Mouse (Mus musculus) limb, embryonic 11.5 days (tissue): ENCODE data around the gene Irf7. TPM values are rescaled to one million over a fixed set of nuclear protein-coding genes. Genes with fewer than 3 reads are reported as not detected.

ENCODE experiments used
- ATAC-seq: fragments of 200-750 bp; cut with Nextera tagmentation; 2 replicates; pipeline ENCODE4 v1.8.0; 2017; ENCODE audit warnings: low read depth; ENCODE audit not compliant: insufficient number of reproducible peaks, low FRiP score, low TSS enrichment
- DNase-seq: peaks from one replicate; pipeline ENCODE4 v3.0.0-alpha.2; 2015; ENCODE audit warnings: low spot score
- H3K27ac ChIP-seq: fragments of 300-500 bp; sonication (generic); replicated peaks from 2 replicates; pipeline ENCODE4 v1.5.1; 2014; ENCODE audit warnings: low read depth, mild to moderate bottlenecking, low read length
- H3K27me3 ChIP-seq: fragments of 300-500 bp; sonication (generic); 2 replicates; pipeline ENCODE4 v1.6.1; 2014; ENCODE audit warnings: mild to moderate bottlenecking, low read length, mixed read lengths; ENCODE audit not compliant: control insufficient read depth, insufficient read depth
- H3K36me3 ChIP-seq: fragments of 300-500 bp; sonication (generic); 2 replicates; pipeline ENCODE4 v1.6.1; 2014; ENCODE audit warnings: mild to moderate bottlenecking, low read length, moderate library complexity, mixed read lengths; ENCODE audit not compliant: control insufficient read depth, insufficient read depth
- H3K4me1 ChIP-seq: fragments of 300-500 bp; sonication (generic); 2 replicates; pipeline ENCODE4 v1.6.1; 2014; ENCODE audit warnings: low read length, mixed read lengths; ENCODE audit not compliant: control insufficient read depth, insufficient read depth
- H3K4me2 ChIP-seq: fragments of 300-500 bp; sonication (generic); 2 replicates; pipeline ENCODE4 v1.6.1; 2014; ENCODE audit warnings: low read depth, mild to moderate bottlenecking, moderate library complexity; ENCODE audit not compliant: severe bottlenecking
- H3K4me3 ChIP-seq: fragments of 300-500 bp; sonication (generic); 2 replicates; pipeline ENCODE4 v1.5.1; 2014; ENCODE audit warnings: low read depth, low read length
- H3K9ac ChIP-seq: fragments of 300-500 bp; sonication (generic); 2 replicates; pipeline ENCODE4 v1.6.1; 2014; ENCODE audit warnings: mild to moderate bottlenecking, low read length
- H3K9me3 ChIP-seq: fragments of 300-500 bp; sonication (generic); 2 replicates; pipeline ENCODE4 v1.6.1; 2016; ENCODE audit warnings: low read length; ENCODE audit not compliant: control insufficient read depth
- WGBS: fragments of 180-500 bp; shearing (Covaris S2); extraction: QIAGEN DNeasy Blood & Tissue Kit; methylation state at CpG from one replicate; pipeline ENCODE4 v1.1.7; 2014; 5-methylcytosine and 5-hydroxymethylcytosine counted together
- microRNA counts: library from miRNA; unstranded; fragments of <30 nt; microRNA quantifications from one replicate; lab custom pipeline; 2016
- microRNA-seq: library from miRNA; unstranded; fragments of <30 nt; microRNA quantifications from one replicate; pipeline ENCODE4, GENCODE M21; 2016
- polyA plus RNA-seq: library from polyadenylated mRNA; unstranded; fragments of >200 nt; fragmentation: Nextera tagmentation; extraction: Ambion mirVana; gene quantifications from 2 replicates; pipeline ENCODE4 v1.2.1, GENCODE M21; 2014

Irf7 gene
- polyA plus RNA-seq, 1 experiment from 2014 or later = 0.59 TPM

- peak overlapping the region; percentile 83 for H3K4me2 ChIP-seq
- peaks cover 10% of the 10 kb centered on the region for H3K4me1 ChIP-seq
- DNase-seq = no peak
- peak; percentile 70 for ATAC-seq
- H3K36me3 ChIP-seq = no peaks in the 10 kb centered on the region; the same call in 1 of the 2 replicates
- peak overlapping the region; percentile 61 for H3K9ac ChIP-seq
- no peaks in the 10 kb centered on the region for H3K9me3 ChIP-seq
- peak overlapping the region; percentile 77 for H3K4me3 ChIP-seq
- WGBS = under 1% methylated on average over 40 of the region's 42 CpGs
- peak overlapping the region; percentile 32; the same call in 1 of the 2 replicates for H3K27ac ChIP-seq
- no peaks in the 10 kb centered on the region for H3K27me3 ChIP-seq
Measured at GRCm38 (mm10) chr7:141215880-141216733, 50.2 kb downstream of the Irf7 start.

- WGBS = under 1% methylated on average over 41 of the region's 41 CpGs
- H3K9ac ChIP-seq = peak within 1 kb of the TSS; percentile 69
- DNase-seq = peak; percentile 97
- no peaks in the 10 kb centered on the region for H3K27me3 ChIP-seq
- H3K36me3 ChIP-seq = no peaks in the 10 kb centered on the region; the same call in 1 of the 2 replicates
- peaks cover 4% of the 10 kb centered on the region; the same call in 1 of the 2 replicates for H3K4me1 ChIP-seq
- ATAC-seq = peak; percentile 92
- peak within 1 kb of the TSS; percentile 77 for H3K4me3 ChIP-seq
- H3K27ac ChIP-seq = peak within 1 kb of the TSS; percentile 66
- no peaks in the 10 kb centered on the region for H3K9me3 ChIP-seq
- H3K4me2 ChIP-seq = peak within 1 kb of the TSS; percentile 83
Measured at GRCm38 (mm10) chr7:141215101-141215879, 51.0 kb downstream of the Irf7 start, which contains the start of gene Rassf7. Rassf7 (plus strand) TSS chr7:141215860.

DNA sequence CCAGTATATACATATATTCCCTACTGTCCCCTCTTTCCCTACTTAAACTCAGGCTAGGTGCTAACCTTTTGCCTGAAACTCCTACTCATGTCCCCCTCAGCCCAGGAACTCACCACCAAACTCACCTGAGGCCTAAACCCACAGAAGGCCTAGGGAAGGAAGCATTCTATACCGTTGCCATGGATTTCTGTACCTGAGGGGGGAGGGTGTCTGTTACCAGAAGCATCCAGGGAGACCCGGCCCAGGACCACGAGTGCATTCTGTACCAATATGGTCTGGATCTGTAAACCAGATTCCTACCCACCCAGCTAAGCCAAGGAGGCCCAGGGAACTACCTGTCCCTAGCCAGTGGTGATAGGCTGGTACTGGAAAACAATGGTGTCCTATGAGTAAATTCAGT is 52.0 kb downstream of the Irf7 start:
- no peaks in the 10 kb centered on the region for H3K27me3 ChIP-seq
- ATAC-seq (no peak), DNase-seq (no peak)
- H3K9me3 ChIP-seq = no peaks in the 10 kb centered on the region
- no peak overlapping the region; the same call in 1 of the 2 replicates for H3K4me3 ChIP-seq
- H3K27ac ChIP-seq = no peak overlapping the region; the same call in 1 of the 2 replicates
- H3K4me1 ChIP-seq = peaks cover 4% of the 10 kb centered on the region; the same call in 1 of the 2 replicates
- no peaks in the 10 kb centered on the region; the same call in 1 of the 2 replicates for H3K36me3 ChIP-seq
- peak overlapping the region; percentile 83; the same call in 1 of the 2 replicates for H3K4me2 ChIP-seq
- no peak overlapping the region for H3K9ac ChIP-seq
- 72% methylated on average over 3 of the region's 3 CpGs for WGBS

GRCm38 (mm10) chr7:141213605-141214235 is 52.6 kb downstream of the Irf7 start, which contains the start of gene Lmntd2:
Lmntd2 (minus strand) TSS chr7:141214080.
- DNase-seq (no peak), ATAC-seq (no peak)
- Histone ChIP-seq H3K4me3 (peak within 1 kb of the TSS; percentile 77), H3K36me3 (no peaks in the 10 kb centered on the region; the same call in 1 of the 2 replicates), H3K4me2 (peak within 1 kb of the TSS; percentile 83), H3K9ac (peak within 1 kb of the TSS; percentile 69), H3K9me3 (no peaks in the 10 kb centered on the region), H3K27ac (peak within 1 kb of the TSS; percentile 66), H3K4me1 (peaks cover 4% of the 10 kb centered on the region; the same call in 1 of the 2 replicates), H3K27me3 (no peaks in the 10 kb centered on the region)
- WGBS = 91% methylated on average over 11 of the region's 11 CpGs

DNA sequence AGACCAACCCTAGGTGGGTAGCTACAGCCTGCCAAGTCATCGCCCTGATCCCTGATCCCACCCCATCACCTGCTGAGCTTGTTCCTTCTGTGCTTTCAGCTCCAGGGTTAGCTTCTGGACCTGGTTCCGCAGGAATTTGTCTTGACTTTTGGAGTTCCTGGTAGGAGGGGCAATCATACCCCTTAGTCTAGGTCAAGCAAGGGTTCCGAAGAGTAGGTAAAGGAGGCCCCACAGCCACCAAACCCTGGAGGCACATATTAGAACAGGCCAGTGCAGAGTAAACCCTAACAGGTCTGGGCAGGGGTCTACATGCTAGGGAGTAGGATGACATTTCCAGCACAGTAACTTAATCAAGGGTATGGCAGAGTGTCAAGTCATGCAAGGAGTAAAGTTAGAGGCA is 53.1 kb downstream of the Irf7 start:
- H3K27ac ChIP-seq = no peak overlapping the region
- peaks cover 4% of the 10 kb centered on the region; the same call in 1 of the 2 replicates for H3K4me1 ChIP-seq

More for the DNA sequence above, 53.1 kb downstream of the Irf7 start:
- no peak overlapping the region for H3K4me2 ChIP-seq
- no peaks in the 10 kb centered on the region for H3K27me3 ChIP-seq
- DNase-seq = no peak
- H3K4me3 ChIP-seq = no peak overlapping the region
- no peak overlapping the region for H3K9ac ChIP-seq
- 84% methylated on average over 3 of the region's 3 CpGs for WGBS
- no peaks in the 10 kb centered on the region for H3K9me3 ChIP-seq
- ATAC-seq = no peak
- no peaks in the 10 kb centered on the region; the same call in 1 of the 2 replicates for H3K36me3 ChIP-seq

MicroRNA genes within 50 kb of the gene (microRNA counts, 519-probe panel; counts per million panel counts)
- 3,695 counts per million, percentile 51 among the panel's probes with 10 or more counts for microRNA mmu-miR-210 (lab: Ali Mortazavi, UCI)

Small RNA genes lying within 50 kb of the gene (microRNA-seq; reads per million reads assigned to microRNA genes)
- 385 reads per million, percentile 65 among the genes with 10 or more reads in this experiment for gene Mir210

Other genes with a start within 250 kb of the Irf7 start
- not detected in 2 replicates for gene Ifitm6, start 248.6 kb downstream of the Irf7 start, polyA plus RNA-seq
- not detected in 2 replicates for gene Gm17387, start 237.3 kb downstream of the Irf7 start, polyA plus RNA-seq
- gene B4galnt4, start 205.4 kb downstream of the Irf7 start, polyA plus RNA-seq = 19.1 and 20.0 TPM in 2 replicates
- 3.3 and 3.9 TPM in 2 replicates for gene Pkp3, start 188.3 kb downstream of the Irf7 start, polyA plus RNA-seq
- gene Sigirr, start 165.9 kb downstream of the Irf7 start, polyA plus RNA-seq = 1.9 and 2.8 TPM in 2 replicates
- 0.76 and 0.85 TPM in 2 replicates for gene Ano9, start 148.7 kb downstream of the Irf7 start, polyA plus RNA-seq
- 70.0 and 70.6 TPM in 2 replicates for gene Ptdss2, start 144.1 kb downstream of the Irf7 start, polyA plus RNA-seq
- 82.9 and 88.3 TPM in 2 replicates for gene Rnh1, start 93.6 kb downstream of the Irf7 start, polyA plus RNA-seq
- gene Hras, start 72.5 kb downstream of the Irf7 start, polyA plus RNA-seq = 98.7 and 99.1 TPM in 2 replicates
- 11.7 and 12.5 TPM in 2 replicates for gene Lrrc56, start 72.3 kb downstream of the Irf7 start, polyA plus RNA-seq
- gene Lmntd2, start 52.4 kb downstream of the Irf7 start, polyA plus RNA-seq = 3.8 and 5.1 TPM in 2 replicates
- gene Rassf7, start 50.6 kb downstream of the Irf7 start, polyA plus RNA-seq = 32.5 and 38.8 TPM in 2 replicates
- gene Phrf1, start 37.7 kb downstream of the Irf7 start, polyA plus RNA-seq = 83.4 and 93.5 TPM in 2 replicates
- gene Cdhr5, start 10.3 kb upstream of the Irf7 start, polyA plus RNA-seq = 0.20 TPM in 1 of 2 replicates, not detected in the other
- gene Sct, start 12.7 kb upstream of the Irf7 start, polyA plus RNA-seq = 10.2 TPM in 2 replicates
- 0.45 and 0.47 TPM in 2 replicates for gene Drd4, start 25.5 kb upstream of the Irf7 start, polyA plus RNA-seq
- gene Deaf1, start 61.2 kb upstream of the Irf7 start, polyA plus RNA-seq = 59.3 and 64.6 TPM in 2 replicates
- 29.5 and 30.2 TPM in 2 replicates for gene Tmem80, start 61.3 kb upstream of the Irf7 start, polyA plus RNA-seq
- gene Eps8l2, start 72.4 kb upstream of the Irf7 start, polyA plus RNA-seq = 2.6 and 2.8 TPM in 2 replicates
- 306 and 317 TPM in 2 replicates for gene Taldo1, start 125.7 kb upstream of the Irf7 start, polyA plus RNA-seq
- 52.2 TPM in 2 replicates for gene Gatd1, start 147.7 kb upstream of the Irf7 start, polyA plus RNA-seq
- gene Cend1, start 163.0 kb upstream of the Irf7 start, polyA plus RNA-seq = 2.7 and 3.2 TPM in 2 replicates
- gene Slc25a22, start 171.4 kb upstream of the Irf7 start, polyA plus RNA-seq = 34.8 and 37.1 TPM in 2 replicates
- 15.7 and 18.3 TPM in 2 replicates for gene Pidd1, start 177.5 kb upstream of the Irf7 start, polyA plus RNA-seq
- 1,271 and 1,319 TPM in 2 replicates for gene Rplp2, start 180.9 kb upstream of the Irf7 start, polyA plus RNA-seq
- 11.3 and 12.5 TPM in 2 replicates for gene Pnpla2, start 188.7 kb upstream of the Irf7 start, polyA plus RNA-seq
- gene Cracr2b, start 194.6 kb upstream of the Irf7 start, polyA plus RNA-seq = 5.3 and 6.8 TPM in 2 replicates
- 27.2 and 35.7 TPM in 2 replicates for gene Cd151, start 200.9 kb upstream of the Irf7 start, polyA plus RNA-seq
- 70.9 and 73.3 TPM in 2 replicates for gene Polr2l, start 208.7 kb upstream of the Irf7 start, polyA plus RNA-seq
- 21.2 and 22.3 TPM in 2 replicates for gene Tspan4, start 208.8 kb upstream of the Irf7 start, polyA plus RNA-seq